Comparison of ENCODE assay signal across 8 mouse cellular contexts in the genomic region with DNA sequence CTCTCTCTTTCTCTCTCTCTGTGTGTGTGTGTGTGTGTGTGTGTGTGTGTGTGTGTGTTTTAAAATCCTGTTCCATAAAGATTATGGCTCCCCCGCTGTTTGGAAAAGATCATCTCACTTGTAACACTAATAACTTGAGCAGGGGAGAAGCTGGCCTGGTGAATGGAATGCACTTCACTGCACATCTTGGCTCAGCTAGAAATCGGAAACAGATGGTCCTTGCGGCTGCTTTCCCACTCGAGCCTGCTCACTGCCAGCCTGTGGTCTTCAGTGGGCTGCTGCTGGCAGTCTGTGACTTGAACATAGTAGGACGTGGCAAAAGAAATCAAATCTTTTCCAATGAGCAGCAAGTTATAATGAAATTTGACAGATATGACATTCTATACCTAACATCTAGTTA.
A peak's percentile ranks its signal among the peaks of the same experiment; 100 is the strongest.
DNase-seq lines count a peak whose midpoint lies in the region; ATAC-seq lines count a peak whose summit lies in the region.

No protein-coding gene starts in this region.

- H3K36me3 ChIP-seq in hindbrain, embryonic 10.5 days = no peaks in the 10 kb centered on the region
- no peaks in the 10 kb centered on the region for H3K36me3 ChIP-seq in hindbrain, embryonic 11.5 days (ENCODE audit: control insufficient read depth, insufficient read depth, low read length)
- peaks cover 3% of the 10 kb centered on the region; the same call in 1 of the 2 replicates for H3K36me3 ChIP-seq in forebrain, embryonic 13.5 days (ENCODE audit: poor library complexity, severe bottlenecking)

- H3K4me3 ChIP-seq in hindbrain, embryonic 10.5 days = no peak overlapping the region
- no peak overlapping the region for H3K4me3 ChIP-seq in hindbrain, embryonic 11.5 days (ENCODE audit: low read depth, low read length)
- no peak overlapping the region for H3K4me3 ChIP-seq in forebrain, embryonic 13.5 days

- no peak overlapping the region for H3K4me2 ChIP-seq in hindbrain, embryonic 11.5 days (replicated peaks; ENCODE audit: low read depth, low read length)
- H3K4me2 ChIP-seq in forebrain, embryonic 13.5 days = no peak overlapping the region

- H3K9me3 ChIP-seq in hindbrain, embryonic 10.5 days = no peaks in the 10 kb centered on the region
- H3K9me3 ChIP-seq in hindbrain, embryonic 11.5 days (ENCODE audit: control insufficient read depth, low read length) = no peaks in the 10 kb centered on the region
- no peaks in the 10 kb centered on the region for H3K9me3 ChIP-seq in forebrain, embryonic 13.5 days (replicated peaks)

- 58% methylated on average over 5 of the region's 5 CpGs for WGBS in hindbrain, embryonic 10.5 days
- WGBS in hindbrain, embryonic 11.5 days = 49% methylated on average over 5 of the region's 5 CpGs
- 32% methylated on average over 5 of the region's 5 CpGs for WGBS in forebrain, embryonic 13.5 days

- no peaks in the 10 kb centered on the region for H3K27me3 ChIP-seq in hindbrain, embryonic 10.5 days (ENCODE audit: insufficient read depth, poor library complexity, severe bottlenecking)
- no peaks in the 10 kb centered on the region for H3K27me3 ChIP-seq in hindbrain, embryonic 11.5 days (ENCODE audit: control insufficient read depth, insufficient read depth, low read length)
- no peaks in the 10 kb centered on the region for H3K27me3 ChIP-seq in forebrain, embryonic 13.5 days

- peak; percentile 34 for DNase-seq in hindbrain, embryonic 10.5 days (ENCODE audit: low spot score)
- no peak for DNase-seq in hindbrain, embryonic 11.5 days (ENCODE audit: low spot score)
- peak; percentile 52 to 68 for DNase-seq in layer of hippocampus, postnatal 36 days
- DNase-seq in right cerebral cortex, postnatal 10 days (ENCODE audit: low spot score in 2 of 2) = peak; percentile 80 to 88
- no peak for DNase-seq in thymus, postnatal 36 days
- DNase-seq in adrenal gland, postnatal 14 days = no peak
- no peak for DNase-seq in thymus, postnatal 14 days

- H3K27ac ChIP-seq in hindbrain, embryonic 10.5 days = no peak overlapping the region
- no peak overlapping the region for H3K27ac ChIP-seq in hindbrain, embryonic 11.5 days (ENCODE audit: low read depth, low read length)
- peak overlapping the region; percentile 15; the same call in 1 of the 2 replicates for H3K27ac ChIP-seq in forebrain, embryonic 13.5 days

- peaks cover 19% of the 10 kb centered on the region for H3K4me1 ChIP-seq in hindbrain, embryonic 10.5 days (replicated peaks)
- no peaks in the 10 kb centered on the region for H3K4me1 ChIP-seq in hindbrain, embryonic 11.5 days (replicated peaks; ENCODE audit: control insufficient read depth, insufficient read depth, low read length)
- peaks cover 49% of the 10 kb centered on the region for H3K4me1 ChIP-seq in forebrain, embryonic 13.5 days

- no peak for ATAC-seq in hindbrain, embryonic 11.5 days (ENCODE audit: low FRiP score)
- peak; percentile 86 for ATAC-seq in forebrain, embryonic 13.5 days

- no peak overlapping the region for H3K9ac ChIP-seq in hindbrain, embryonic 11.5 days (ENCODE audit: low read depth, low read length)
- H3K9ac ChIP-seq in forebrain, embryonic 13.5 days = no peak overlapping the region

Comparison
In these comparisons a context has a peak if more than half of its experiments do, and no peak if none do; other contexts are left out.
1. DNase-seq: peak in hindbrain, embryonic 10.5 days (single experiment), layer of hippocampus, postnatal 36 days (2 of 2) and right cerebral cortex, postnatal 10 days (2 of 2); none in hindbrain, embryonic 11.5 days (single experiment), thymus, postnatal 36 days (0 of 2), adrenal gland, postnatal 14 days (single experiment) and thymus, postnatal 14 days (single experiment).